Mouse (Mus musculus) right cerebral cortex, adult 2 months (tissue): ENCODE results near the gene 1700066M21Rik.

Source experiments
- DNase-seq, 2 experiments: peaks; one replicate each; pipeline ENCODE4 v3.0.0; 2021 to 2022; ENCODE audit warnings: low spot score in 2 of 2

Gene 1700066M21Rik

GRCm38 (mm10) chr1:57377376-57378341 is at the start of gene 1700066M21Rik:
1700066M21Rik (plus strand) TSS chr1:57377620.
- peak; percentile 95 to 96 for DNase-seq

- DNase-seq, result no peak
Observed at GRCm38 (mm10) chr1:57329285-57330093, 47.9 kb upstream of the 1700066M21Rik start.

DNA sequence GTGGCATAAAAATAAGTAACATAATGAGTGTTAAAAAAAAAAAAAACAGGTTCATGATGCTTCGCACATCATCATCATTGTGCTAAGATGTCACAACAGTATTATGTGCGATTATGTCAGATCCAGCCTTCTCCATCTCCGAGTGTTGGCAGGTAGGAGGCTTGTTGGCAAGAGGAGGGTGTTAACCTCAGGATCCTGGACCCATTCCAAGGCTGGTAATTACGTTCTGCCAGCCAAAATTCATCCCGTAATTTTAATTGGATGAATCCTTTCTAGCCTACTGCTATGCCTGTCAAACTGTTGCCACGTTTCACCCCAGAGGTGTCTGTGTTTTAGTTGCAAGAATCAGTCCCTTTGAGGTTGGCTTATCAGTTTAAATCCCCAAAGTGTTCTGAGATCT is 47.2 kb upstream of the 1700066M21Rik start:
- no peak for DNase-seq

GRCm38 (mm10) chr1:57332040-57332439 is 45.4 kb upstream of the 1700066M21Rik start:
- DNase-seq, result no peak

- no peak for DNase-seq
Observed at GRCm38 (mm10) chr1:57333550-57334213, 43.7 kb upstream of the 1700066M21Rik start.

GRCm38 (mm10) chr1:57335200-57335599 is 42.2 kb upstream of the 1700066M21Rik start:
- no peak for DNase-seq

- DNase-seq, result no peak
Observed at GRCm38 (mm10) chr1:57339156-57339796, 38.1 kb upstream of the 1700066M21Rik start.

GRCm38 (mm10) chr1:57341197-57341596 is 36.2 kb upstream of the 1700066M21Rik start:
- no peak for DNase-seq

DNA sequence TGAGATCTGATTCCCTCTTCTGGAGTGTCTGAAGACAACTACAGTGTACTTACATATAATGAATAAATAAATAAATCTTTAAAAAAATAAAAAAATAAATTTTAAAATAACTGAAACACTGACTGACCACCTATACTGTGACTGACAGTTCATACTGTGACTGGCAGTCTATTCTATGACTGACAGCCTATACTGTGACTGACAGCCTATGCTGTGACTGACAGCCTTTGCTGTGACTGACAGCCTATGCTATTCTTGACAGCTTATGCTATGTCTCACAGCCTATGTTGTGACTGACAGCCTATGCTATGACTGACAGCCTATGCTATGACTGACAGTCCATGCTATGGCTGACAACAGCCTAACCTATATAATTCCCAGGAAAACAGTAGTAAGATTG is 29.9 kb upstream of the 1700066M21Rik start:
- no peak for DNase-seq

DNA sequence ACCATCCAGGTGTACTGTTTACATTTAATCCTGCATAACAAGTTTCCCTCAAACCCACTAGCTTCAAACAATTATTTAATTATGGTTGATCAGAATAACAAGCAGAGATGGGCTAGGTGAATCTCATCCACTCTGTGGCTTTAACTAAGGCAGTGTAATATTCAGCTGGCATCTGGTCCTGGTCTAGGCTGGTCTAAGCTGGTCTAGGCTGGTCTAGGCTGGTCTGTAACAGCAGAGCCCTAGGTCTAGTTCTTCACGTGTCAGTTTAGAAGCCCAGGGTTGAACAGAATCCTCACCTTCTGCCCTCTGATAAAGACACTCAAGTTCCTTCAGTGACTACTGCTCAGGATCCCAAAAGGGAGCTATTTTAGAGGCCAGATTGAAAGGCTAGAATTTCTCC is 25.5 kb upstream of the 1700066M21Rik start:
- DNase-seq, result no peak

DNA sequence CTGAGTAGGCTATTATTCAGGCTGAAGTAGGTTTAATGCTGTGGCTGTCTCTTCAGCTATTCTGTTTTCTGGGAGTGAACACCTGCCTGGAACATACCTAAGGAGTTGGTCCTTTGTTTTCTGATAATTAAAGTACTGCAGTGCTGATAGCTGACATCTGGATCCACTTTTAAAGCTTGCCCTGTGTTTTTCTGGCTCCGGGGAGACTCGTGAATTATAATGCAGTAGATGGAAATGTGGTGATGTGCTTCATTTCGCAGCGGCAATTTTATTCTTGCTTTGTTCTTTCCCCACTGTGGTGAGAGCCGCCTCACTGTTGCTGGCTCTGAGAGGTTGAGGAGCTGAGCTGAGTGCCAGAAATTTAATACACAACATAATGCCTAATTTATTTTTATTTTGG is 18.9 kb upstream of the 1700066M21Rik start:
- no peak for DNase-seq

- no peak for DNase-seq
Observed at GRCm38 (mm10) chr1:57367446-57367845, 10.0 kb upstream of the 1700066M21Rik start.

- no peak for DNase-seq
Observed at GRCm38 (mm10) chr1:57369111-57369510, 8.3 kb upstream of the 1700066M21Rik start.

DNA sequence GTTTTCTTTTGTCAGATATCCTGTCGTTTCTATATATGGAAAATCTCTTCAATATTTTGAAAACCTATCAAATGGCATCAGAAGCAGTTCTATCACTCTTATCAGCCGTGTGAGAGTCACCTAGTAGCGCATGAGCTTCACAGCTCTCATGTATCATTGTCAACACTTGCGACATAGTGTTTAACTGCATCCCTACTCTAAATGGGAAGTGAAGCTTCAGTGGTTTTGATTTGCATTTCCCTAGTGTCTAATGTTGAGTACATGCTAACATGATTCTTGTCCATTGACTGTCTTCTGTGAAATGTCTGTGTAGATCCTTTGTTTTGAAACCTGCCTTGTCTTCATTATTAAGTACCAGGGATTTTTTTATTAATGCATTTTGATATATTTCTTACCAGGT is 7.0 kb upstream of the 1700066M21Rik start:
- no peak for DNase-seq

DNA sequence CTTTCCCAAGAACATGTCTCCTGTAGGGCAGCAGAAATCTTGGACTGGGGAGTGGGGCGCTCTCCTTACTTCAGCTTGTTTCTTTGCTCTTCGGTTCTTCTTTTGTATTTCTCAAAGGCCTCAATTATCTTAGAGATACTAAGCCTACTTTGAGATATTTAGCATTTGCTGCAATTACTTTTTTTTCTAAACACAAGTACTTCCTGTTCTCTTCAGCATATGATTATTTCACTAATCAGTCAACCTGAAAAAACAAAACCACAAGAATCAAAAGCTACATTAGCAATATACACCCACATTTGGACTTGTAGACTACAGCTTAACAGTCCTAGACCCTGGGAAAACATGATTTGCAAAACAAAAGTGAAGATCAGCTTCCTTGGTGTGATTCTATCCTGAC is 2.1 kb upstream of the 1700066M21Rik start:
- DNase-seq, result no peak

- DNase-seq, result no peak
Observed at GRCm38 (mm10) chr1:57376806-57377205, 614 bp upstream of the 1700066M21Rik start.

DNA sequence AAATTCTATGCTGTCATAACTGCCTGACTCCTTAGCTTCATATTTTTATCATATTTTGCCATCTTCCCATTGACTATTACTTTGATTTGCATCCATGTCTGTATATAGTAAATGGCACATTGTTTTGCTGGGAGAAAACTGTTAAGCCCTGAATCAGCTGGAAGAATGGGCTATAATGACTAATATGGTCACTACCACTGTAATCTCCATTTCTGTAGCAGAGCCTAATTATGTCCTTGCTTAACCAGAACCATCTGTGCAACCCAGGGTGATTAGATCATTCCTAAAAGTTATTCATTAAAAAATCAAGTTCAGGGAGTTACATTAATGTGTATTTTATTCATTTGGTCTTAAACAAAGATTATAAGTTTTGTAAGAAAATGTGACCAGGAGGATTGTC is 9.1 kb downstream of the 1700066M21Rik start:
- DNase-seq, result no peak

- DNase-seq, result peak; percentile 47 to 49
Observed at GRCm38 (mm10) chr1:57387876-57388275, 10.5 kb downstream of the 1700066M21Rik start.

DNA sequence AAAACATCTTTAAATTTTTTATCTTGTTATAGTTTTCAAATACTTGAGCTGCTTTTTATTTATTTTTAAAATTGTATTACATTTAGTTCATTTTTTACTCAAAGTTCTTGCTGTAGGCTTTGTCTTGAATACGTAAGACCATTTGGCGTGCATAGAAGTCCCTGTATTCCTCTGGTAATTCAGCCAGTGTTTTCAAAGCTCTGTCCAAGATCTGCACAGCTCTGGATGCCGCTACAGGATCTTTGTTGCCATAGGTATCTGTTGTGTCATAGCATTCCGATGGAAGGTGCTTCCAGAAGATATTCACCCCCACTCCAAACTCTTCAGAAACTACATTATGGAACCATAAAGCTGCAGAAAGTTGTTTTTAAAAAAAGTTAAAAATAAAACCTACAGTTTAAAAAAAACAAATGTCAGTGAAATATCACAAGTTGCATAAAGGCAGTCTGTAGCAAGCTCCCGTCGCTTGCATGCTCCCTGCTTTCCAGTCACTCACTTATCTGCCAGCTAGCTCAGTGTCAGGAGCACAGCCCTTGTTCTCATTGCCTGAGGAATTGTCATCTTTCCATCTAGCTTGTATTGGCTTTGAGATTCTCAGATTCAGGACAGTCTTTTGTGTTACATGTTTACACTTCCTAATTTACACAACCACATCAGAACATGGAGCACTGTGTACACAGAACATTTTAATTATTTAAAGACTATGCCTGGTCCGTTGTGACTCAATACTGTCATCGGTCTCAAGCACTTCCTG is 11.2 kb downstream of the 1700066M21Rik start:
- DNase-seq, result no peak

GRCm38 (mm10) chr1:57390993-57391790 is 13.8 kb downstream of the 1700066M21Rik start:
- DNase-seq, result no peak
